Mouse (Mus musculus) midbrain, embryonic 13.5 days (tissue): ENCODE measurements around the gene Klhl7. TPM values are rescaled to one million over a fixed set of nuclear protein-coding genes. Genes with fewer than 3 reads are reported as not detected.
A peak's percentile ranks its signal among the peaks of the same experiment; 100 is the strongest.

Source experiments
- ATAC-seq: fragments of 200-750 bp; cut with Nextera tagmentation; 2 replicates; pipeline ENCODE4 v1.8.0; 2017; ENCODE audit warnings: mild to moderate bottlenecking, moderate TSS enrichment, moderate library complexity
- H3K27ac ChIP-seq: fragments of 300-500 bp; sonication (generic); 2 replicates; pipeline ENCODE4 v1.5.1; 2015; ENCODE audit warnings: inconsistent platforms, mild to moderate bottlenecking, moderate library complexity
- H3K27me3 ChIP-seq: fragments of 300-500 bp; sonication (generic); 2 replicates; pipeline ENCODE4 v1.6.1; 2015; ENCODE audit warnings: mild to moderate bottlenecking, inconsistent platforms
- H3K36me3 ChIP-seq: fragments of 300-500 bp; sonication (generic); 2 replicates; pipeline ENCODE4 v1.6.1; 2015; ENCODE audit warnings: mild to moderate bottlenecking, inconsistent platforms
- H3K4me1 ChIP-seq: fragments of 300-500 bp; sonication (generic); replicated peaks from 2 replicates; pipeline ENCODE4 v1.6.1; 2015; ENCODE audit warnings: inconsistent platforms
- H3K4me2 ChIP-seq: fragments of 300-500 bp; sonication (generic); replicated peaks from 2 replicates; pipeline ENCODE4 v1.6.1; 2015; ENCODE audit warnings: moderate library complexity, mild to moderate bottlenecking, inconsistent platforms
- H3K4me3 ChIP-seq: fragments of 300-500 bp; sonication (generic); replicated peaks from 2 replicates; pipeline ENCODE4 v1.5.1; 2015; ENCODE audit warnings: mild to moderate bottlenecking, inconsistent platforms
- H3K9ac ChIP-seq: fragments of 300-500 bp; sonication (generic); replicated peaks from 2 replicates; pipeline ENCODE4 v1.6.1; 2015; ENCODE audit warnings: mild to moderate bottlenecking, inconsistent platforms
- H3K9me3 ChIP-seq: fragments of 300-500 bp; sonication (generic); 2 replicates; pipeline ENCODE4 v1.6.1; 2016; ENCODE audit warnings: mild to moderate bottlenecking, inconsistent platforms
- WGBS: fragments of 180-500 bp; shearing (Covaris S2); methylation state at CpG from one replicate; pipeline ENCODE4 v1.1.7; 2015; 5-methylcytosine and 5-hydroxymethylcytosine counted together
- polyA plus RNA-seq: library from polyadenylated mRNA; unstranded; fragments of >200 nt; fragmentation: Nextera tagmentation; extraction: Ambion mirVana; gene quantifications from 2 replicates; pipeline ENCODE4 v1.2.1, GENCODE M21; 2015

Klhl7 gene
- polyA plus RNA-seq, 1 experiment from 2014 or later = 165 TPM

- peak overlapping the region; percentile 29 for H3K4me3 ChIP-seq
- H3K27ac ChIP-seq = peak overlapping the region; percentile 77
- peak overlapping the region; percentile 48 for H3K9ac ChIP-seq
- no peaks in the 10 kb centered on the region for H3K27me3 ChIP-seq
- H3K4me2 ChIP-seq = peak overlapping the region; percentile 50
- ATAC-seq = peak; percentile 87
- no peaks in the 10 kb centered on the region for H3K36me3 ChIP-seq
- no peaks in the 10 kb centered on the region for H3K9me3 ChIP-seq
- 4% methylated on average over 15 of the region's 15 CpGs for WGBS
- peaks cover 20% of the 10 kb centered on the region for H3K4me1 ChIP-seq
These were observed 23.3 kb upstream of the Klhl7 start for GRCm38 (mm10) chr5:24076986-24077718.

- WGBS = 26% methylated on average over 7 of the region's 7 CpGs
- Histone ChIP-seq H3K4me3 (peak overlapping the region; percentile 29; the same call in 1 of the 2 replicates), H3K4me1 (peaks cover 20% of the 10 kb centered on the region), H3K9ac (no peak overlapping the region), H3K36me3 (no peaks in the 10 kb centered on the region), H3K27me3 (no peaks in the 10 kb centered on the region), H3K9me3 (no peaks in the 10 kb centered on the region), H3K27ac (peak overlapping the region; percentile 77; the same call in 1 of the 2 replicates), H3K4me2 (peak overlapping the region; percentile 50)
- ATAC-seq = 0 out of 2 replicates have a peak, but pooled peaks have one; percentile 38
These were observed 22.6 kb upstream of the Klhl7 start for GRCm38 (mm10) chr5:24077739-24078306.

- peaks cover 20% of the 10 kb centered on the region for H3K4me1 ChIP-seq
- WGBS = 81% methylated on average over 7 of the region's 7 CpGs
- H3K9ac ChIP-seq = no peak overlapping the region
- no peak overlapping the region for H3K4me2 ChIP-seq
- 0 out of 2 replicates have a peak, but pooled peaks cover 2% of the 10 kb centered on the region for H3K27me3 ChIP-seq
- no peak overlapping the region for H3K27ac ChIP-seq
- no peak overlapping the region for H3K4me3 ChIP-seq
- H3K36me3 ChIP-seq = no peaks in the 10 kb centered on the region
- peak; percentile 54; the same call in 1 of the 2 replicates for ATAC-seq
- H3K9me3 ChIP-seq = no peaks in the 10 kb centered on the region
These were observed 21.8 kb upstream of the Klhl7 start for GRCm38 (mm10) chr5:24078420-24079179.

DNA sequence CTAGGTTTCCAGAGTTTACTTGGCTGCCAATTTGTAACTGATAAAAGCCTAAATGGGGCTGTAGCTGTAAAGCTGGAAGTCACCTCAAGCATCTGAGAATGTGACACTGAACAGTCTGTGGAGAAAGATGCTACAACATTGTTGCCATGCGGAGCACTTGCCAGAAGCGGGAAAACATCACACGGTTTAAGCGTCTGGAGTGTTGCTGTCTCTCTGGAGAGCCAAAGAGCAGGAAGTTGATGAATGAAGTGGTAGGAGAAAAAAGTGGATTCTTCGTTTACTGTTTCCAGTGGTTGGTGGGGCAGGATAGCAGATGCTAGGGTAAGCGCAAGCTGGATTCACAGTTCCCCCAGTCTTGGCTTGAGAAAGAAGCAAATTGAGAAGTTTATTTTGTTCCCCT lies 19.6 kb upstream of the Klhl7 start:
- H3K27me3 ChIP-seq = 0 out of 2 replicates have a peak, but pooled peaks cover 2% of the 10 kb centered on the region
- no peaks in the 10 kb centered on the region for H3K36me3 ChIP-seq
- H3K4me3 ChIP-seq = no peak overlapping the region
- H3K9ac ChIP-seq = no peak overlapping the region
- no peak overlapping the region for H3K4me2 ChIP-seq
- ATAC-seq = no peak
- 83% methylated on average over 6 of the region's 6 CpGs for WGBS
- peaks cover 20% of the 10 kb centered on the region for H3K4me1 ChIP-seq
- no peaks in the 10 kb centered on the region for H3K9me3 ChIP-seq
- no peak overlapping the region for H3K27ac ChIP-seq

DNA sequence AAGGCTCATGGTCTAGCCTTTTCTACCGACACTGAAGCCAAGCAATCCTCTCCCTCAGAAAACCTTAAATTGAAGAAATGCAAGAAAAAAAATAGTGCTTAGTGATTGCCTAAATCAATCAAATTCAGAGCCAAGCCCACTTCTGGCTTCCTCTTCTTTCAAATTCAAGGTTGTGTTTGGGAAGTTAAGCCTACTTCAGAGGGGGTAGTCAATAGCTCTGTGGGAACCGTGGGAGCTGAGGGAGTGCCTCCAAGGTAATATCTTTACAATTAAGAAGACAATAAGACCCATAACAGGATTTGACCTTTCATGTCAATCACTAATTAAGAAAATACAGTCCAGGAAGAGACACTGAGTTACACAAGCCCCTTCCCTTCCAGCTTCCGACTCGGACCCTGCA lies 15.6 kb upstream of the Klhl7 start:
- Histone ChIP-seq H3K4me1 (peaks cover 8% of the 10 kb centered on the region; the same call in 1 of the 2 replicates), H3K4me2 (no peak overlapping the region), H3K27ac (no peak overlapping the region), H3K27me3 (0 out of 2 replicates have a peak, but pooled peaks cover 2% of the 10 kb centered on the region), H3K36me3 (no peaks in the 10 kb centered on the region), H3K9ac (no peak overlapping the region), H3K9me3 (no peaks in the 10 kb centered on the region), H3K4me3 (no peak overlapping the region)
- no peak for ATAC-seq
- WGBS = 82% methylated on average over 4 of the region's 4 CpGs

DNA sequence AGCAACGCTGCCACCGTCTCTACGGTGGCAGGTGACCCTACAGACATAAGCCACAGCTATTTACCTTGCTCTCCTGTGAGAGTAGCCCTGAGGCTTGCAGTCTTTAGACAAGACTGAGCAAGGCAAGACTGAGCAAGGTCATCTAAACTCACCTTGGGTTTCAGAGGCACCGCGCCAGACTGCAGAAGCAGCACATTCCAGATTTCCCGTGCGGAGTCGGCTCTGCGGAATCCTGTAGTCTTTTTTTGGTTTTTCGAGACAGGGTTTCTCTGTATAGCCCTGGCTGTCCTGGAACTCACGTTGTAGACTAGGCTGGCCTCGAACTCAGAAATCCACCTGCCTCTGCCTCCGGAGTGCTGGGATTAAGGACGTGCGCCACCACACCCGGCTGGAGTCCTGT lies 14.2 kb upstream of the Klhl7 start:
- H3K4me1 ChIP-seq = 0 out of 2 replicates have a peak, but pooled peaks cover 5% of the 10 kb centered on the region
- H3K27me3 ChIP-seq = 0 out of 2 replicates have a peak, but pooled peaks cover 2% of the 10 kb centered on the region
- H3K27ac ChIP-seq = no peak overlapping the region
- H3K9ac ChIP-seq = no peak overlapping the region
- 89% methylated on average over 16 of the region's 16 CpGs for WGBS
- no peaks in the 10 kb centered on the region for H3K36me3 ChIP-seq
- no peaks in the 10 kb centered on the region for H3K9me3 ChIP-seq
- ATAC-seq = no peak
- no peak overlapping the region for H3K4me2 ChIP-seq
- no peak overlapping the region for H3K4me3 ChIP-seq

GRCm38 (mm10) chr5:24086865-24087264 lies 13.5 kb upstream of the Klhl7 start:
- Histone ChIP-seq H3K27me3 (0 out of 2 replicates have a peak, but pooled peaks cover 2% of the 10 kb centered on the region), H3K9ac (no peak overlapping the region), H3K27ac (no peak overlapping the region), H3K36me3 (no peaks in the 10 kb centered on the region), H3K4me1 (no peaks in the 10 kb centered on the region), H3K9me3 (no peaks in the 10 kb centered on the region), H3K4me2 (no peak overlapping the region), H3K4me3 (no peak overlapping the region)
- ATAC-seq = no peak
- WGBS = 24% methylated on average over 3 of the region's 3 CpGs

DNA sequence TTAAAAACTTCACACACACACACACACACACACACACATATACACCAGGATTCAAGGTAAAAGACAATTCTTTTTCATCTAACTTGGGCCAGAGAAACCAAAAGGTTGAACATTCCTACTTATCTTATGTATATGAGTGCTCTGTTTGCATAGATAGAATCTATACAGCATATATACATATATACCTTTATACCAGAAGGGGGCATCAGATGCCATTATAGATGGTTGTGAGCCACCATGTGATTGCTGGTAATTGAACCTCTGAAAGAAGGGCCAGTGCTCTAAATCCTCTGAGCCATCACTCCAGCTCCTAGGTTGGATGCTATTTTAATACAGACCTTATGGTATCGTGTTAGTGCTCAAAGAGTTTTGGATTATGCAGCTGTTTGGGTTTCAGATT lies 12.0 kb upstream of the Klhl7 start:
- no peak for ATAC-seq
- Histone ChIP-seq H3K36me3 (no peaks in the 10 kb centered on the region), H3K4me1 (no peaks in the 10 kb centered on the region), H3K4me3 (no peak overlapping the region), H3K9ac (no peak overlapping the region), H3K27ac (no peak overlapping the region), H3K9me3 (no peaks in the 10 kb centered on the region), H3K27me3 (no peaks in the 10 kb centered on the region), H3K4me2 (no peak overlapping the region)
- WGBS = 85% methylated on average over 1 of the region's 1 CpGs

GRCm38 (mm10) chr5:24092496-24092895 lies 7.9 kb upstream of the Klhl7 start:
- 83% methylated on average over 3 of the region's 3 CpGs for WGBS
- Histone ChIP-seq H3K4me1 (no peaks in the 10 kb centered on the region), H3K27me3 (0 out of 2 replicates have a peak, but pooled peaks cover 3% of the 10 kb centered on the region), H3K4me2 (no peak overlapping the region), H3K36me3 (no peaks in the 10 kb centered on the region), H3K4me3 (no peak overlapping the region), H3K9ac (no peak overlapping the region), H3K27ac (no peak overlapping the region), H3K9me3 (no peaks in the 10 kb centered on the region)
- ATAC-seq = no peak

- no peak overlapping the region for H3K27ac ChIP-seq
- no peak for ATAC-seq
- no peaks in the 10 kb centered on the region for H3K36me3 ChIP-seq
- H3K27me3 ChIP-seq = 0 out of 2 replicates have a peak, but pooled peaks cover 6% of the 10 kb centered on the region
- peaks cover 4% of the 10 kb centered on the region for H3K4me1 ChIP-seq
- H3K4me3 ChIP-seq = no peak overlapping the region
- no peak overlapping the region for H3K4me2 ChIP-seq
- whole genome bisulfite sequencing = 84% methylated on average over 6 of the region's 6 CpGs
- no peaks in the 10 kb centered on the region for H3K9me3 ChIP-seq
- no peak overlapping the region for H3K9ac ChIP-seq
These were observed 5.0 kb upstream of the Klhl7 start for GRCm38 (mm10) chr5:24095393-24095792.

- no peak overlapping the region for H3K4me2 ChIP-seq
- H3K9ac ChIP-seq = no peak overlapping the region
- no peak for ATAC-seq
- H3K27ac ChIP-seq = no peak overlapping the region
- H3K36me3 ChIP-seq = no peaks in the 10 kb centered on the region
- 0 out of 2 replicates have a peak, but pooled peaks cover 6% of the 10 kb centered on the region for H3K27me3 ChIP-seq
- no peaks in the 10 kb centered on the region for H3K9me3 ChIP-seq
- H3K4me3 ChIP-seq = no peak overlapping the region
- WGBS = 70% methylated on average over 5 of the region's 5 CpGs
- peaks cover 4% of the 10 kb centered on the region for H3K4me1 ChIP-seq
These were observed 4.5 kb upstream of the Klhl7 start for GRCm38 (mm10) chr5:24095881-24096280.
